Mouse (Mus musculus): ENCODE results near the gene Chid1. TPM values are rescaled to one million over a fixed set of nuclear protein-coding genes. Genes with fewer than 3 reads are reported as not detected.

Chid1 gene
- total RNA-seq, 2 experiments from 2014 or later: 81.3 to 84.0 TPM

GRCm38 (mm10) chr7:141466045-141466394 is 73.6 kb downstream of the Chid1 start:
- no peak for DNase-seq (ENCODE audit: extremely low spot score in 1 of 2, low spot score in 1 of 2)

GRCm38 (mm10) chr7:141465388-141466044 is 74.1 kb downstream of the Chid1 start:
- DNase-seq (ENCODE audit: extremely low spot score in 1 of 2, low spot score in 1 of 2): no peak

GRCm38 (mm10) chr7:141464603-141465201 is 75.0 kb downstream of the Chid1 start:
- DNase-seq (ENCODE audit: extremely low spot score in 1 of 2, low spot score in 1 of 2): no peak

- DNase-seq (ENCODE audit: extremely low spot score in 1 of 2, low spot score in 1 of 2): no peak
These were observed 75.6 kb downstream of the Chid1 start for GRCm38 (mm10) chr7:141463824-141464602.

- DNase-seq (ENCODE audit: extremely low spot score in 1 of 2, low spot score in 1 of 2): no peak
These were observed 77.3 kb downstream of the Chid1 start for GRCm38 (mm10) chr7:141462333-141462821.

GRCm38 (mm10) chr7:141461521-141462332 is 77.9 kb downstream of the Chid1 start:
- DNase-seq (ENCODE audit: extremely low spot score in 1 of 2, low spot score in 1 of 2): no peak

GRCm38 (mm10) chr7:141460391-141461113 is 79.1 kb downstream of the Chid1 start, which contains the start of gene Cracr2b:
Gene Cracr2b, plus strand, starts transcription at chr7:141461094.
- DNase-seq (ENCODE audit: extremely low spot score in 1 of 2, low spot score in 1 of 2): no peak

- no peak for DNase-seq (ENCODE audit: extremely low spot score in 1 of 2, low spot score in 1 of 2)
These were observed 79.7 kb downstream of the Chid1 start for GRCm38 (mm10) chr7:141460001-141460390.

- no peak for DNase-seq (ENCODE audit: extremely low spot score in 1 of 2, low spot score in 1 of 2)
These were observed 80.4 kb downstream of the Chid1 start for GRCm38 (mm10) chr7:141459301-141459711.

- DNase-seq (ENCODE audit: extremely low spot score in 1 of 2, low spot score in 1 of 2): no peak
These were observed 81.0 kb downstream of the Chid1 start for GRCm38 (mm10) chr7:141458661-141459060.

GRCm38 (mm10) chr7:141457986-141458660 is 81.5 kb downstream of the Chid1 start:
- DNase-seq (ENCODE audit: extremely low spot score in 1 of 2, low spot score in 1 of 2): peak in 1 of 2 experiments; percentile 60

- DNase-seq (ENCODE audit: extremely low spot score in 1 of 2, low spot score in 1 of 2): no peak
These were observed 82.4 kb downstream of the Chid1 start for GRCm38 (mm10) chr7:141457236-141457635.

GRCm38 (mm10) chr7:141456739-141457138 is 82.9 kb downstream of the Chid1 start:
- no peak for DNase-seq (ENCODE audit: extremely low spot score in 1 of 2, low spot score in 1 of 2)

- peak in 1 of 2 experiments; percentile 34 for DNase-seq (ENCODE audit: extremely low spot score in 1 of 2, low spot score in 1 of 2)
These were observed 83.9 kb downstream of the Chid1 start for GRCm38 (mm10) chr7:141455610-141456314.

- DNase-seq (ENCODE audit: extremely low spot score in 1 of 2, low spot score in 1 of 2): peak; percentile 71 to 79
These were observed 84.6 kb downstream of the Chid1 start, which contains the start of gene Pnpla2 for GRCm38 (mm10) chr7:141454967-141455551. Gene Pnpla2, plus strand, starts transcription at chr7:141455198.

GRCm38 (mm10) chr7:141453636-141454035 is 86.0 kb downstream of the Chid1 start:
- DNase-seq (ENCODE audit: extremely low spot score in 1 of 2, low spot score in 1 of 2): no peak

- no peak for DNase-seq (ENCODE audit: extremely low spot score in 1 of 2, low spot score in 1 of 2)
These were observed 87.7 kb downstream of the Chid1 start for GRCm38 (mm10) chr7:141451928-141452327.
